Mouse (Mus musculus): Measurements from ENCODE around the gene Sftpa1.

Sftpa1 gene

GRCm38 (mm10) chr14:41151220-41151898 is 19.8 kb downstream of the Sftpa1 start, which contains the start of gene Mbl1:
Gene Mbl1, plus strand, starts transcription at chr14:41151458.
- in situ Hi-C loops (cut with MboI, MseI), result no loop called here

DNA sequence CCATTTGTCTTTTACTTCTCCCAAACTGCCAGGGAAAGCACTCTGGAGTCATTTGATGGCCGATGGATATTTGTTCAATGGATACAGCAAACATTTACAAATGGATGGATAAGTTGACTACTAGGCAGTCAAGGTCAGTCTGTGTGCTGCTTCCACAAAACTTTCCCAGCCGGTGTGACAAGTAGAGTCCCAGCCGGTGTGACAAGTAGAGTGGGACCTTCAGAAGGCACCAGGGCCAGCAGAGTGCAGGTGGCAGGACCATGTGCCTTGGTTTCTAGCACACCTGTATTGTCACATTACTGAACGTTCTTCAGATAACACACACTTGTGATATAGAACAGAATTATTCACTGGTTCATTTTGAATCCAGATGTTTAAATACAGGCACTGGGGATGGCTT is 28.5 kb downstream of the Sftpa1 start:
- in situ Hi-C loops (cut with MboI, MseI), result no loop called here

GRCm38 (mm10) chr14:41160743-41161142 is 29.2 kb downstream of the Sftpa1 start:
- in situ Hi-C loops (cut with MboI, MseI), result no loop called here

- in situ Hi-C loops (cut with MboI, MseI), result no loop called here
Observed at GRCm38 (mm10) chr14:41162663-41163062, 31.1 kb downstream of the Sftpa1 start.

- in situ Hi-C loops (cut with MboI, MseI), result no loop called here
Observed at GRCm38 (mm10) chr14:41167278-41167677, 35.7 kb downstream of the Sftpa1 start.

- in situ Hi-C loops (cut with MboI, MseI), result no loop called here
Observed at GRCm38 (mm10) chr14:41168567-41168966, 37.0 kb downstream of the Sftpa1 start.

- in situ Hi-C loops (cut with MboI, MseI), result no loop called here
Observed at GRCm38 (mm10) chr14:41170514-41170913, 38.9 kb downstream of the Sftpa1 start.

DNA sequence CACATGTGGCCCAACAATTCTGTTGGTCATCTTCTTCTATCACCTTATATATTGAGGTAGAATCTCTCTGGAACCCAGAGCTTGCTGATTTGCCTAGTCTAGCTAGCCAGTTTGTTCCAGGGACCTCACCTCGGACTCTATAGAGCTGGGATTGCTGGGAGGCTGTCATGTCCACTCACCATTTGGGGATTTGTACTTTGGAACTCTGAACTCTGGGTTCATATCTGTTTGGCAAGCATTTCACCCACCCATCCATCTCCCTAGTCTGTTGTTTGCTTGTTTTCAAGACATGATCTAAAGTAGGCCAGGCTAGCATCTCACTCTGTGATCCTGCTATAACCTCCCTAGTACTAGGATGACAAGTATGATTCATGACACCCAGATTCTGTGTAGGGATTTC is 43.2 kb downstream of the Sftpa1 start:
- in situ Hi-C loops (cut with MboI, MseI), result no loop called here

DNA sequence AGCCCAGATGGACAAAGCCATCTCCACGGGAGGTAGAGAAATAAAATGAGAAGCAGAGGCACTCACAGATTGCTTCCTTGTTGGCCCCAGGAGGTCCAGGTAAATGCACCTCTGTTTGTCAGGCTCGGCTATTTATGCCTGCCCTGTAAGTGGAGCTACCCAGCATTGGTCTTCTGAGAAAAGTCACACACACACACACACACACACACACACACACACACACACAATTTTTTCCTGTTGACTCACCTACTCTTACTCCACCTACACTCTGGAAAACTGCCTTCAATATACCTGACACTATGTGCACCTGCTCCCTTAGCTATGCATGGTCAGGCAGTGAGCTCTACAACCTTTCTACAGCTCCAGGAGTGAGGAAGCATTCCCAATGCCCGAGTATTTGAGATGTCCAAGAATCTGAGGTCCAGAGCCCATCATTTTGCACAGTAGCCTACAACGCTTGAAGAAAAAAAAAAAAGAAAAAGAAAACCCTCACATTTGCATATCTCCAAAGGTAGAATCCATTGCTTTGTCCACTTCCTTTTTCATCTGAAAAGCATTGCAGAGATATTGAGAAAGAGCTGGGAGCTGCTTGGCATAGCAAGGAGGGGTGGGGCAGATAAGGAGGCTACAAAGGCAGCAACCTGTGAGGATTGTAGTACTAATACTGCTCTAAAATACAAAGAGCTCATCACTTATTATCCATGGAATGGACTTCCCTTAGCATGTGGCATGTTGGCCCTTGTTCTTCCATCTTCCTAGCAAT is 53.7 kb downstream of the Sftpa1 start, which contains the start of gene Sftpd:
Sftpd (minus strand) TSS at position 91 of the 763 bp plus-strand sequence.
- in situ Hi-C loops (cut with MboI, MseI), result no loop called here
